Mouse (Mus musculus) liver, embryonic 13.5 days (tissue): ENCODE data around the gene Exoc6. TPM values are rescaled to one million over a fixed set of nuclear protein-coding genes. Genes with fewer than 3 reads are reported as not detected.

Experiments
- ATAC-seq: fragments of 200-750 bp; cut with Nextera tagmentation; 2 replicates; pipeline ENCODE4 v1.8.0; 2017; ENCODE audit warnings: low read depth, mild to moderate bottlenecking, moderate number of reproducible peaks, moderate library complexity
- DNase-seq: peaks from one replicate; pipeline ENCODE4 v3.0.0; 2022
- H3K27ac ChIP-seq: fragments of 300-500 bp; sonication (generic); 2 replicates; pipeline ENCODE4 v1.5.1; 2015; ENCODE audit warnings: moderate library complexity, mild to moderate bottlenecking, inconsistent platforms
- H3K27me3 ChIP-seq: fragments of 300-500 bp; sonication (generic); 2 replicates; pipeline ENCODE4 v1.6.1; 2015; ENCODE audit warnings: mild to moderate bottlenecking, inconsistent platforms
- H3K36me3 ChIP-seq: fragments of 300-500 bp; sonication (generic); 2 replicates; pipeline ENCODE4 v1.6.1; 2015; ENCODE audit warnings: mild to moderate bottlenecking, inconsistent platforms
- H3K4me1 ChIP-seq: fragments of 300-500 bp; sonication (generic); replicated peaks from 2 replicates; pipeline ENCODE4 v1.6.1; 2015; ENCODE audit warnings: inconsistent platforms
- H3K4me2 ChIP-seq: fragments of 300-500 bp; sonication (generic); 2 replicates; pipeline ENCODE4 v1.6.1; 2015; ENCODE audit warnings: inconsistent platforms, mild to moderate bottlenecking, moderate library complexity
- H3K4me3 ChIP-seq: fragments of 300-500 bp; sonication (generic); replicated peaks from 2 replicates; pipeline ENCODE4 v1.5.1; 2015; ENCODE audit warnings: mild to moderate bottlenecking, inconsistent platforms
- H3K9ac ChIP-seq: fragments of 300-500 bp; sonication (generic); 2 replicates; pipeline ENCODE4 v1.6.1; 2015; ENCODE audit warnings: mild to moderate bottlenecking, inconsistent platforms
- H3K9me3 ChIP-seq: fragments of 300-500 bp; sonication (generic); replicated peaks from 2 replicates; pipeline ENCODE4 v1.6.1; 2016; ENCODE audit warnings: inconsistent platforms
- WGBS: fragments of 180-500 bp; shearing (Covaris S2); methylation state at CpG from one replicate; pipeline ENCODE4 v1.1.7; 2015; ENCODE audit not compliant: insufficient replicate concordance; 5-methylcytosine and 5-hydroxymethylcytosine counted together
- polyA plus RNA-seq: library from polyadenylated mRNA; unstranded; fragments of >200 nt; fragmentation: Nextera tagmentation; extraction: Ambion mirVana; gene quantifications from 2 replicates; pipeline ENCODE4 v1.2.1, GENCODE M21; 2015

Exoc6 gene
- polyA plus RNA-seq, 1 experiment from 2014 or later, result 34.3 TPM

GRCm38 (mm10) chr19:37579607-37580006 is 29.4 kb downstream of the Exoc6 start:
- DNase-seq, result no peak
- no peaks in the 10 kb centered on the region for H3K9me3 ChIP-seq
- no peak overlapping the region for H3K9ac ChIP-seq
- ATAC-seq, result no peak
- H3K4me2 ChIP-seq, result no peak overlapping the region
- H3K27ac ChIP-seq, result no peak overlapping the region
- peaks cover 42% of the 10 kb centered on the region for H3K36me3 ChIP-seq
- H3K27me3 ChIP-seq, result no peaks in the 10 kb centered on the region
- no peak overlapping the region for H3K4me3 ChIP-seq
- no peaks in the 10 kb centered on the region for H3K4me1 ChIP-seq
- WGBS, result 85% methylated on average over 4 of the region's 4 CpGs

- Histone ChIP-seq H3K4me3 (no peak overlapping the region), H3K4me1 (0 out of 2 replicates have a peak, but pooled peaks cover 3% of the 10 kb centered on the region), H3K27me3 (no peaks in the 10 kb centered on the region), H3K36me3 (peaks cover 46% of the 10 kb centered on the region), H3K4me2 (no peak overlapping the region), H3K9ac (no peak overlapping the region), H3K9me3 (no peaks in the 10 kb centered on the region), H3K27ac (no peak overlapping the region)
- no peak for DNase-seq
- ATAC-seq, result no peak
- WGBS, result 86% methylated on average over 6 of the region's 6 CpGs
These were observed 30.2 kb downstream of the Exoc6 start for GRCm38 (mm10) chr19:37580438-37580837.

- peaks cover 44% of the 10 kb centered on the region for H3K36me3 ChIP-seq
- no peak overlapping the region for H3K9ac ChIP-seq
- ATAC-seq, result no peak
- 0 out of 2 replicates have a peak, but pooled peaks cover 3% of the 10 kb centered on the region for H3K4me1 ChIP-seq
- no peaks in the 10 kb centered on the region for H3K27me3 ChIP-seq
- H3K27ac ChIP-seq, result no peak overlapping the region
- no peak for DNase-seq
- H3K9me3 ChIP-seq, result no peaks in the 10 kb centered on the region
- H3K4me2 ChIP-seq, result no peak overlapping the region
- H3K4me3 ChIP-seq, result no peak overlapping the region
- WGBS, result 55% methylated on average over 14 of the region's 14 CpGs
These were observed 35.0 kb downstream of the Exoc6 start for GRCm38 (mm10) chr19:37585210-37585609.

- no peak for ATAC-seq
- no peaks in the 10 kb centered on the region for H3K9me3 ChIP-seq
- H3K9ac ChIP-seq, result no peak overlapping the region
- H3K27ac ChIP-seq, result no peak overlapping the region
- H3K4me3 ChIP-seq, result no peak overlapping the region
- H3K27me3 ChIP-seq, result no peaks in the 10 kb centered on the region
- H3K4me2 ChIP-seq, result no peak overlapping the region
- no peak for DNase-seq
- 0 out of 2 replicates have a peak, but pooled peaks cover 3% of the 10 kb centered on the region for H3K4me1 ChIP-seq
- 63% methylated on average over 8 of the region's 8 CpGs for WGBS
- peaks cover 45% of the 10 kb centered on the region for H3K36me3 ChIP-seq
These were observed 35.5 kb downstream of the Exoc6 start for GRCm38 (mm10) chr19:37585684-37586083.

GRCm38 (mm10) chr19:37590544-37590943 is 40.3 kb downstream of the Exoc6 start:
- no peaks in the 10 kb centered on the region for H3K4me1 ChIP-seq
- no peaks in the 10 kb centered on the region for H3K27me3 ChIP-seq
- no peak overlapping the region for H3K27ac ChIP-seq
- WGBS, result 84% methylated on average over 7 of the region's 7 CpGs
- H3K4me2 ChIP-seq, result no peak overlapping the region
- DNase-seq, result no peak
- no peak overlapping the region for H3K9ac ChIP-seq
- H3K9me3 ChIP-seq, result no peaks in the 10 kb centered on the region
- H3K4me3 ChIP-seq, result no peak overlapping the region
- no peak for ATAC-seq
- H3K36me3 ChIP-seq, result peaks cover 69% of the 10 kb centered on the region

- Histone ChIP-seq H3K27ac (peak overlapping the region; percentile 75), H3K9ac (peak overlapping the region; percentile 49; the same call in 1 of the 2 replicates), H3K4me3 (peak overlapping the region; percentile 26), H3K36me3 (peaks cover 59% of the 10 kb centered on the region), H3K9me3 (no peaks in the 10 kb centered on the region), H3K4me1 (peaks cover 10% of the 10 kb centered on the region), H3K4me2 (peak overlapping the region; percentile 46), H3K27me3 (no peaks in the 10 kb centered on the region)
- DNase-seq (peak; percentile 41), ATAC-seq (peak; percentile 85)
- WGBS, result 26% methylated on average over 22 of the region's 22 CpGs
These were observed 52.0 kb downstream of the Exoc6 start for GRCm38 (mm10) chr19:37601968-37602848.

GRCm38 (mm10) chr19:37609991-37610390 is 59.8 kb downstream of the Exoc6 start:
- DNase-seq (no peak), ATAC-seq (no peak)
- no peaks in the 10 kb centered on the region for H3K9me3 ChIP-seq
- H3K4me1 ChIP-seq, result no peaks in the 10 kb centered on the region
- H3K4me3 ChIP-seq, result no peak overlapping the region
- no peak overlapping the region for H3K9ac ChIP-seq
- 80% methylated on average over 7 of the region's 7 CpGs for WGBS
- H3K4me2 ChIP-seq, result no peak overlapping the region
- H3K27me3 ChIP-seq, result no peaks in the 10 kb centered on the region
- peaks cover 55% of the 10 kb centered on the region for H3K36me3 ChIP-seq
- H3K27ac ChIP-seq, result no peak overlapping the region

GRCm38 (mm10) chr19:37612893-37613292 is 62.7 kb downstream of the Exoc6 start:
- Histone ChIP-seq H3K9ac (no peak overlapping the region), H3K9me3 (no peaks in the 10 kb centered on the region), H3K4me1 (no peaks in the 10 kb centered on the region), H3K4me3 (no peak overlapping the region), H3K36me3 (peaks cover 52% of the 10 kb centered on the region), H3K27ac (no peak overlapping the region), H3K4me2 (no peak overlapping the region), H3K27me3 (no peaks in the 10 kb centered on the region)
- ATAC-seq (no peak), DNase-seq (no peak)
- 84% methylated on average over 7 of the region's 7 CpGs for WGBS

GRCm38 (mm10) chr19:37615039-37615630 is 64.9 kb downstream of the Exoc6 start:
- no peak for DNase-seq
- Histone ChIP-seq H3K27me3 (no peaks in the 10 kb centered on the region), H3K9me3 (no peaks in the 10 kb centered on the region), H3K36me3 (peaks cover 34% of the 10 kb centered on the region), H3K4me3 (no peak overlapping the region), H3K4me2 (no peak overlapping the region), H3K27ac (no peak overlapping the region), H3K9ac (no peak overlapping the region), H3K4me1 (no peaks in the 10 kb centered on the region)
- 83% methylated on average over 4 of the region's 4 CpGs for WGBS
- no peak for ATAC-seq

- Histone ChIP-seq H3K27ac (no peak overlapping the region), H3K9me3 (no peaks in the 10 kb centered on the region), H3K4me1 (no peaks in the 10 kb centered on the region), H3K27me3 (no peaks in the 10 kb centered on the region), H3K9ac (no peak overlapping the region), H3K4me3 (no peak overlapping the region), H3K36me3 (0 out of 2 replicates have a peak, but pooled peaks cover 13% of the 10 kb centered on the region), H3K4me2 (no peak overlapping the region)
- ATAC-seq, result no peak
- DNase-seq, result no peak
- 69% methylated on average over 2 of the region's 2 CpGs for WGBS
These were observed 97.8 kb downstream of the Exoc6 start for GRCm38 (mm10) chr19:37647994-37648393.

GRCm38 (mm10) chr19:37650526-37650925 is 100.3 kb downstream of the Exoc6 start:
- 65% methylated on average over 2 of the region's 2 CpGs for WGBS
- DNase-seq, result no peak

More at GRCm38 (mm10) chr19:37650526-37650925, 100.3 kb downstream of the Exoc6 start:
- Histone ChIP-seq H3K27me3 (no peaks in the 10 kb centered on the region), H3K4me2 (no peak overlapping the region), H3K4me1 (peaks cover 6% of the 10 kb centered on the region), H3K27ac (no peak overlapping the region), H3K9me3 (no peaks in the 10 kb centered on the region), H3K4me3 (no peak overlapping the region), H3K9ac (no peak overlapping the region), H3K36me3 (peaks cover 23% of the 10 kb centered on the region)
- no peak for ATAC-seq
